Mouse (Mus musculus): ENCODE measurements around the gene Ube2cbp.
A peak's percentile ranks its signal among the peaks of the same experiment; 100 is the strongest.

The Ube2cbp gene

GRCm38 (mm10) chr9:86319516-86320140, 145.1 kb downstream of the Ube2cbp start:
- no peak for DNase-seq (ENCODE audit: low read depth)

- DNase-seq (ENCODE audit: low read depth) = no peak
Measured at GRCm38 (mm10) chr9:86315700-86316099, 149.1 kb downstream of the Ube2cbp start.

GRCm38 (mm10) chr9:86308616-86309015, 156.1 kb downstream of the Ube2cbp start:
- DNase-seq (ENCODE audit: low read depth) = no peak

- no peak for DNase-seq (ENCODE audit: low read depth)
Measured at GRCm38 (mm10) chr9:86306556-86306955, 158.2 kb downstream of the Ube2cbp start.

GRCm38 (mm10) chr9:86301407-86301806, 163.3 kb downstream of the Ube2cbp start:
- no peak for DNase-seq (ENCODE audit: low read depth)

- no peak for DNase-seq (ENCODE audit: low read depth)
Measured at GRCm38 (mm10) chr9:86298596-86298995, 166.2 kb downstream of the Ube2cbp start.

- peak; percentile 10 for DNase-seq (ENCODE audit: low read depth)
Measured at GRCm38 (mm10) chr9:86298131-86298530, 166.6 kb downstream of the Ube2cbp start.

- DNase-seq (ENCODE audit: low read depth) = no peak
Measured at GRCm38 (mm10) chr9:86296683-86297638, 167.8 kb downstream of the Ube2cbp start.

GRCm38 (mm10) chr9:86287570-86287954, 177.2 kb downstream of the Ube2cbp start:
- DNase-seq (ENCODE audit: low read depth) = no peak

- DNase-seq (ENCODE audit: low read depth) = no peak
Measured at GRCm38 (mm10) chr9:86286830-86287569, 177.8 kb downstream of the Ube2cbp start.

- no peak for DNase-seq (ENCODE audit: low read depth)
Measured at GRCm38 (mm10) chr9:86282555-86282954, 182.2 kb downstream of the Ube2cbp start.

GRCm38 (mm10) chr9:86281147-86281467, 183.6 kb downstream of the Ube2cbp start:
- no peak for DNase-seq (ENCODE audit: low read depth)

GRCm38 (mm10) chr9:86280461-86281146, 184.1 kb downstream of the Ube2cbp start:
- DNase-seq (ENCODE audit: low read depth) = no peak

GRCm38 (mm10) chr9:86269541-86269940, 195.2 kb downstream of the Ube2cbp start:
- DNase-seq (ENCODE audit: low read depth) = no peak

- no peak for DNase-seq (ENCODE audit: low read depth)
Measured at GRCm38 (mm10) chr9:86266658-86267057, 198.1 kb downstream of the Ube2cbp start.

All from fibroblast of lung, adult 2 months (primary cell).